Mouse (Mus musculus) cerebellum, adult 9-10 months (tissue): ENCODE data around the gene Paqr7.
A peak's percentile ranks its signal among the peaks of the same experiment; 100 is the strongest.

ENCODE experiments used
- DNase-seq: peaks from one replicate; pipeline ENCODE4 v3.0.0; 2022

Paqr7 gene

GRCm38 (mm10) chr4:134538997-134539580, 42.6 kb downstream of the Paqr7 start:
- DNase-seq: peak; percentile 48

- DNase-seq: no peak
These were observed 46.2 kb downstream of the Paqr7 start for GRCm38 (mm10) chr4:134542726-134543125.

- DNase-seq: peak; percentile 95
These were observed 46.8 kb downstream of the Paqr7 start for GRCm38 (mm10) chr4:134543261-134543660.

- DNase-seq: no peak
These were observed 50.6 kb downstream of the Paqr7 start for GRCm38 (mm10) chr4:134546814-134547705.

- DNase-seq: no peak
These were observed 51.9 kb downstream of the Paqr7 start for GRCm38 (mm10) chr4:134548169-134548938.

- DNase-seq: no peak
These were observed 53.4 kb downstream of the Paqr7 start for GRCm38 (mm10) chr4:134549899-134550298.

- no peak for DNase-seq
These were observed 55.2 kb downstream of the Paqr7 start, which contains the start of gene Selenon for GRCm38 (mm10) chr4:134551494-134552316. TSS of gene Selenon (minus strand) at chr4:134552166.

- no peak for DNase-seq
These were observed 57.1 kb downstream of the Paqr7 start for GRCm38 (mm10) chr4:134553631-134554030.

GRCm38 (mm10) chr4:134555956-134556580, 59.6 kb downstream of the Paqr7 start:
- DNase-seq: no peak

- DNase-seq: no peak
These were observed 61.2 kb downstream of the Paqr7 start for GRCm38 (mm10) chr4:134557626-134558249.

- DNase-seq: no peak
These were observed 62.1 kb downstream of the Paqr7 start for GRCm38 (mm10) chr4:134558570-134559113.

- no peak for DNase-seq
These were observed 62.7 kb downstream of the Paqr7 start for GRCm38 (mm10) chr4:134559154-134559553.
